Mouse (Mus musculus) cerebellum, adult 2 months (tissue): ENCODE measurements around the gene Taf1b.

Experiments
- CTCF ChIP-seq: fragments of 200-500 bp; IDR thresholded peaks from 2 replicates; pipeline ENCODE4 v1.5.1; 2011; ENCODE audit warnings: low read depth, mild to moderate bottlenecking, control low read depth, low read length, moderate library complexity, borderline replicate concordance; ENCODE audit not compliant: insufficient read depth
- POLR2A ChIP-seq: fragments of 200-500 bp; IDR thresholded peaks from 2 replicates; pipeline ENCODE4 v1.6.1; 2011; ENCODE audit warnings: low read length, control low read depth, borderline replicate concordance; ENCODE audit not compliant: insufficient read depth

DNA sequence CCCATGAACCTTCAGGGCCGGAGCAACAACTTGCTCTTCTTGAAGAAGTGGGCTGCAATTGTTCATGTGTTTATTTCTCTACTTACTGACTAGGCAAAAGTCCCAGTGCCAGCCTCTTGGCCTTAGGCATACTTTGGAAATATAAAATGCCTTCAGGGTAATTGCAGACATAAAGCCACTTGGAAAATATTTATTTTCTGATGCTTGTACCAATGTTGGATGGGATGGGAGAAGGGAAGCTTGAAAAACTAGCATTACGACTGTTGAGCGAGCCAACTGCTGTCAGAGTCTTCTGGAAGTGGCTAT, 75.1 kb downstream of the Taf1b start:
- TF ChIP-seq CTCF, result no peak
- no peak for TF ChIP-seq POLR2A
